Mouse (Mus musculus) yolk sac, embryonic 10.5 days (tissue): ENCODE measurements at regions not wholly inside any gene's neighbourhood (a gene's known extent, or its start where the extent isn't known, plus 50 kb on each side); places are given as distances from the start of the nearest gene placed in this dataset.
"Not testable (repeated sequence)": the region's sequence is repeated elsewhere in the genome, so short reads cannot be mapped to it uniquely, and the experiment has no call there.

ENCODE experiments used
- DNase-seq: peaks from one replicate; pipeline ENCODE4 v3.0.0-alpha.2; 2017; ENCODE audit warnings: low spot score

DNA sequence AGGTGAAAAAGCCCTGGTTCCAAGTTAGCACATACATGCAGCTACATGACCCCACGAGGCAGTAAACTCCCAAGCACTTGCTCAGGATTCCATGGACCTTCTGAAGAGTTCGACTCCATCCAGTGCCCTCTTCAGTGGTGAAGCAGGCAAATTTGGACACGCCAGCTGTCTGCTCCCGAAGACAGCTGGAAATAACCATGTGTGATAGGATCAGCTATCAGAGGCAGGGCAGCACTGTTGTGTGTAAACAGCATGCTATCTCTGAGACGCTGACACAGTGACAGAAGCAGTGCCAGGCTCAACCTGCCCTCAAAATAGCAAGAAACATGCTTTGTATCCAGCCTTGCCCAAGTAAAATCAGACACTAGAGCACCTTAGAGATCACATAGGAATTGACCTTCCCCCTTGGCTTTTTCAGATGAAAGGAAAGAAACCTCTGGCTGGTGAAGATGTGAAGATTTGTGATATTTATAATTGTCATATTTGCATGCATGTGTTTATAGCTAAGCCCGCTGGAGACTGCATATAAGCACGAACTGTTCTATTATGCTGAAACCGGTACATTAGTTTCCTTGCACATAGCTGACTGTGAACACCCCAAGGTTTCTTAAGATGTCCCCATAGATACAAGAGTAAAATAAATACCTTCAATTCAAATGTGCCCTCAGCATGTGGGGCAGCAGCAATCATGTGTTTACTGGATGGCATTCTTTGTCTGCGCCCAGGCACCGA is 146.4 kb upstream of the Nrip1 start:
- no peak for DNase-seq

DNA sequence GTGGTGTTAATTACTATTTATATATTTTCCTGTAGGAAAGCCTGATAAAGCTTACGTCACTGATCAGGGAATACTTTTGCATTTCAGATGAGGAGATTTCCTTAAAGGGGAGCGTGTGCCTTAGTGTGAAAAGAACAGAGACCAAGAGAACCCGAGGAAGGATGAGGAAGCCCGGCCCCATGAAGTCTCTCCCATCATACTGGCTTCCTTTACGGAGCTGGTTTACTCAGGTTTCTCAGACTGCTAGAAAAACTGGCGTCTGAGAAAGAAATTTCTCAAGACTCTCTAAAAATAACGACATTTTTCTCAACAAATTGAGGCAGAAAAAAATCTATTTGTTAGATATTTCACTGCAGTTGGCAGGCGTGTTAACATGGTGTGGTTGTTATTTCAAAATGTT is 137.2 kb upstream of the Nrip1 start:
- DNase-seq, result no peak

DNA sequence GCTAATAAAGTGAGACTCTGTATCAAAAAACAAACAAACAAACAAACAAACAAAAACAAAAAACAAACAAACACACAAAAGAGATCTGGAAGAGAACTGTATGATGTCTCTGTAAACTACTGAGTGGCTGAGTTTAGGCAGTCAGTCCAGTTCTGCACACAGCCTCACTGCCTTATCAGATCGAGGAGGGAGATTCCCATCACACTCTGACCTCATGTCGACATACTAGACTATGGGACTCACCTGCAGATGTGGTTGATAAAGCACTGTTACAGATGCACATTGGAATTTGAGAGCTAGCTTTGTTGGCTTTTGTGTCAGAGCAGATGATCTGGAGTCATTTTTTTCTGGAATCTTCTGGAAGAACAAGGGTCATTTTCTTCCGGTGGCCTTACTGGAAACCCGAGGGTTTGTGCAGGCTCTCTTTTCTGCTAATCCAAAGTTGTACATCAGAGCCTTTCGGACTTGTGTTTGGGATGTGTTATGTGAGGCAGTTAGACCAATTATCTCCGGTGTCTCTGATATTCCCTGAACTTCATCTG is 135.6 kb upstream of the Nrip1 start:
- peak; percentile 21 for DNase-seq

DNA sequence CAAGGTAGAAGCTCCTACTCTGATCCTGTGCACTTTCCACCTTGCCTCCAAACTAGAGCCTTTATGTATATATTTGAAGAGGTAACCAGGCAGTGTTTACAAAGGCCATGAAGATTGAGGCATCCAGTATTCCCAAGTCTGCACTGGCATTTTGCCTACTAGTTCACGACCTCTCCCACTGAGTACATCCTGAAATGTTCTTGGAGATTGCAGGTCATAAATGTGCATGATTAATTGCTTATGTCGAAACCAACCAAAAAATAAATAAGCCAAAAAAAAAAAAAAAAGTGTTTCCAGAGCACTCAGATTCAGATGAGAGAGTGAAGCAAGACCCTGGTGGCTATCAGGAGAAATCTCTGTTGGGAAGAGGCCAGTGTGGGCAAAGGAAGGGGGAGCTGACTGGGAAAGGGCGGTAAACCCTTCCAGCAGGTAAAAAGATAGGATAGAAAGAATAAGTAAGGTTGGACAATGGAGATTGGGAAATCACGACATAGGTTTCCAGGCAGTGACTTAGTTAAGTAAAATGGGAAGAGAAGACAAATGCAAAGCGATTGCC is 133.6 kb upstream of the Nrip1 start:
- DNase-seq, result no peak

DNA sequence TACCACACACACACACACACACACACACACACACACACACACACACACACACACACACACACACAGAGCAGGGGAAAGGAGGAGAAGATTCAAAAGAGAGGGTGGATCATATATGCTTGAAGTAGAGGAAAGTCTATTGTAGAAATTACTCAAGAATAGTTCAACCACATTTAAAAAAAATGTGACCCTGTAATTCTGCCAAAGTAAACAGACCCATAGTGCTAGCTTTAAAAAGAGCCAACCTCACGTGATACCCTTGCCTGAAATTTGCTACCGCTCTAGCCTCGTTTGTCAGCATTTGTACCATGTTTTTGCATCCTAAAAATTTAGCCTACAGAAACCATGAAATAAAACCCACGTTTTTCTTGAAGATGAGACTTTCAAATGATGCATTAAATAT is 132.6 kb upstream of the Nrip1 start:
- no peak for DNase-seq

DNA sequence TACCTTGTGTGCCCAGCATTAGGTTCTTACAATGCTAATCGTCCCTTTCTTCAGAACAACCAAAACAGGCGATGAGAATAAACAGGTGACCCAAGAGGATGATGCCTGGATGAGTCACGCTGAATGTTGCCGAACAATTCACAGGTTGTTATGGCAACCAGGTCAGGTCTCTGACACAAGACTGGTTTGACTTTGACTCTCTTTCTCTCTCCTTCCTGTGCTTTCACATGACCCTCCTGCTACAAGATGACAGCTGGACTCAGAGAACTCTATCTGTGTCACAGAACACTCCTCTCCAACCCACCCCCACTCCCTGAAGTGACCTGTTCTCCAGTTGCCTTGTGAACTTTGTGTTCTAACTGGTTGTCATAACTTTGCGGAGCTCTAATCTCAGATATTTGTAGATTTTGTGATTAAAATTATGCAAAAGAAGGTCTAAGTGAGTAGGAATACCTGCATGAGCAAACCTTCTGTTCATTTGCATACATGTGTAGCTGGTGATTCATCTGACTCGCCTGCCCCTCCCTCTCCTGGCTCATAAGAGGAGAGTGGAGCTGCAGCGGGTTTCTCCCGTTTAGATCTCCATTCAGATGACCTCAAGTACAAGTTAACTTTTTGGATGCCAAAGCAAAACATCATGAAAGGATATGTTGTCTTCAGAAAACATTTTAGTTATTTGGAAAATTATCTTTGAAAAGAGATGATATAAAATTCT is 126.2 kb upstream of the Nrip1 start:
- peak; percentile 65 for DNase-seq

DNA sequence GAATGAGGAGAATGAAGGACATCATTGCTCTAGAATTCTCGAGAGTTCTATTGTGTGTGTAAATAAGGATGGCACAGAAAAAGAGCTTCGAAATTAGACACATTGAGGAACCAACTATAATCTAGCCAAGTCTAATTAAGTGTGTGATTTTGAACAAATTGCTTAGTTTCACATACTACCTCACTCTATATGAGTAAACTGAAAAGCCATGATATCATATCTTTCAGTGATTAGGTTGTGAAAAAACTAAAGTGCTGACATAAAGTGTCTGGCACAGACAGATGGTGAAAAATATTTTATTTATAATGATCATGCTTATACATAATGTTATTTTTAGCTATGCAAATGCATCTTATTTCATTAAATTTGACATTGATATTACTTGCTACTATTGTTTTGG is 124.6 kb upstream of the Nrip1 start:
- DNase-seq, result no peak

DNA sequence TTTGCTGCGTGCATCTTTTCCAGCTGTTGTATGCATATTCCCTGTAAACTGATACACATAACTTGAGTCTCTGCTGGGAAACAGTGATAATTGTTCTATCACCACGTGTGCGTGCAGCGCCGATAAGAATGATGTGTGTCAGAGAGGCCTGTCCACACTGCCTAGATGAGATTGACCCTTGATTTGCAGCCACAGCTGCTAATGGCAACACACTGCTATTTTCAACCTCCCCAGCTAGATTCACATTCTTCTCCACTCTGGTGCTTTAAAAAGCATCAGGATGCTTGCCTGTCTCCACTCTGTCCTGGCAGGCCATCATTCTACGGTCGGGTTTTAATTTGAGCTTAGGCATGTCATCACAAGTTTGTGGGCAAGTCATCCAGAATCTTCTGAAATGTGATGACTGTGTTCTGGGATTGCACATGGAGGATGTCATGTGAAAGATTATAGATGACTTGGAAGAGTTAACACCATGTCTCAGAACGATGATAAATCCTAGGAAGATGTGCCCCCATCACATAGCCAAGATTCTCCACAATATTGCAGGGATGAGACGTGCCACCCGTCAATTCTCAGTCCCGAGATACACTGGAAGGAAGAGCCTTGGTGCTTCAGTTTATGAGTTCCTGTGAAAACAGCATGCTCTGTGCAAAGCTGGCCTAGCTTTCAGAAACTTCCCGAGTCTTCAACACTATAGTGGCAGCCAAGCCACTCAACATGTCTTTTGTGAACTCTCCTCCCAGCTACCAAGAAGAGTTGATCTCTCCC is 123.6 kb upstream of the Nrip1 start:
- DNase-seq, result no peak

DNA sequence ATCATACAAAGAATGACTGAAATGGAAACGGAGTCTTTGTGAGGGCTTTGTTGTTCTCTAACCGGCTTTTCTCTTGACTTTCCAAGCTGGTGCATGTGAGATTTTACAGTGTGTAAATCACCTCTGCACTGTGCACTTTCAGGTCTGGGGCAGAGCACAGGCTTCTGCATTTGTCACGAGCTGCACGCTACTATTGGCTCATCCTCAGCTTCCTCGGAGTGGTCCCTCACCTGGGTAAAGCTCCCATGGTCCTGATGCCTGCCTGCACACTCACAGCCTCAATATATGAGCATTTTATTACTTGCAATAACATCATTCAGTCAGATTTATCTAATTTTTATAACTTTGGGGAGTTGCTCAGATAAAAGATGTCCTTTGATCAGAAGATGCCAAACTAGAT is 109.8 kb upstream of the Nrip1 start:
- DNase-seq, result no peak

DNA sequence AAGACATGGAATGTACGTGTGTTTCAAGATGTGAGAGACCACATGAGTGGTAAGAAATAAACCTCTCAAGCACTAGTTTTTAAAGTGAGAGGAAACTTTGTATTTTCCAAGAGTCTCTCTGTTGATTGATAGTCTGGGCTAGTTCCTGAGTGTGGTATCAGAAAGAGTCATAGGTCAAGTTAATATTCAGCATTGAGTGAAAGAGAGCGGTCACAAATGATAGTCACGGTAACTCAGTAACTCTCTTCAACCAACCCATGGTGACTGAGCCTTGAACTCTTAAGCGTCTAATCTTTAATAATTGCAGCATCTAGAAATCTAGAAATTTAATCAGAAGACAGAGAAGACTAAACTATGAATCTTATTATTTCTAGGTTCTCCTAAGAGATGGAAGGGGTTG is 108.3 kb upstream of the Nrip1 start:
- no peak for DNase-seq

DNA sequence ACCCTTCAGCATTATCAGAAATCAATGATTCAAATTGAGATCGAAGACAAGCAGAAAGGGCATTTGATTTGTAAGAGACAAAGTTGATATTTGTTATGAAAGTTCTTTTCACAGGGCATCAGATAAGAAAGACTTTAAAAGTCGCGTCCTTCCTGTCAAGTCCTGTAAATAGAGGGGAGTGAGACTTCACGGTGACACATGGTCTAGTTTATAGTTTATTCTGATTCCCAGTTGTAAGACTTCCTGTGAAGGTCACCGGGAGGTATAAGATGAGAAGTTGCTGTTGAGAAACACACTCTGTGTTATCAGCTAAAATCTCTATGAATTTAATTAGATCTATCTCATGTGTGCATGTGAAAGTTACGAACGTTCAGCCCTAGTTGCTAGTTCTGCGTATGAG is 103.8 kb upstream of the Nrip1 start:
- no peak for DNase-seq

DNA sequence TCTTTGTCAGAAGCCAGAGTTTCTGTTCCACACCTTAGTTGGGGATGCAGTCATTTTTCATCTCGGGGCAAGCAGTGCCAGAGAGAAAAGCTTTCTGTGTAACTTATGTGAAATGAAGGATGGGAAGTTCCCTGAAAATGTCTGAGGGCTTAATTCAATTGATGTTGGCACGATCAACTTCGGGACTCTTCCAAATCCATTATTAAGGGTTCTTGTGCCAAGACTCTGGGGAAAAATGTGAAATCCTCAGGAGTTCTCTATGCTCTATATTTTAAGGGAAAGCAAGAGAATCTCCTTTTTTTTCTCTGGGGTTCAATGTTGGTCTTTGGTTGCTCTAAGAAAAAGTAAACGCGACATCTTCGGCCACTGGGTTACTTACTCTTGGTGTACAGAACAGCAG is 100.9 kb upstream of the Nrip1 start:
- no peak for DNase-seq

DNA sequence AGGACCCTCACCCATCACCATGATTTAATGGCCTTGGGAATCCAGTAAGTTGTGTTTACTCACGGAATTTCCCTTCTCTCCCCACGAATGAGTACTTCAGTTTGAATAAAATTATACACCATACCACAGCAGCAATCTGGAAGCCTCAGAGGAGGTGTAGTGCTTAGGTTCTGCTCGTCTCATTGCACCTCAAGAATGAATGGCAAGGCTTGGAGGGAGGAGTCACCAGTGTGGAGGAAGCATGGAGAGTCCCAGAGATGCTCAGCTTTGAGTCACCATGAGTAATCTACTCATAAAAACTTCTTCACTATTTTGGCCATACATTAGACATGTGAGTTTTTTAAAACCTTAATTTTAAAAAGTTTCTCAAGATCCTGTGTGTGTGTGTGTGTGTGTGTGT is 98.8 kb upstream of the Nrip1 start:
- no peak for DNase-seq

DNA sequence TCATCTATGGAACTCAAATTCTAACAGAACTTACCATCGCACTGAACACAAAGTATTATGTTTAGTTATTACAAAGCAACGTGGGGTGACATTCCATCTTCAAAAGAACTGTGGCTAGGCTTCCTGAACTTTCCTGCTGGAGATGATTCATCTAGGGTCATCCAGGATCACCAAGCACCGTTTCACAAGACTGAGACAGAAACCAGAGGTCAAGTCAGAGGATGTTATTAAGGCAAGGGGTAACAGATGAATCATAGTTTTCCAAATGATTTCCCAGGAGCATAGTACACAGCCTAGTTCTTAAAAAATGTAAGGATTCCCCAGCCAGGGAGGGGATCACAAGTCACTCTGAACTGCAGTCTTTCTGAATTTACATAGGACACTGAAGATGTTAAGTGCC is 97.5 kb upstream of the Nrip1 start:
- DNase-seq, result no peak

DNA sequence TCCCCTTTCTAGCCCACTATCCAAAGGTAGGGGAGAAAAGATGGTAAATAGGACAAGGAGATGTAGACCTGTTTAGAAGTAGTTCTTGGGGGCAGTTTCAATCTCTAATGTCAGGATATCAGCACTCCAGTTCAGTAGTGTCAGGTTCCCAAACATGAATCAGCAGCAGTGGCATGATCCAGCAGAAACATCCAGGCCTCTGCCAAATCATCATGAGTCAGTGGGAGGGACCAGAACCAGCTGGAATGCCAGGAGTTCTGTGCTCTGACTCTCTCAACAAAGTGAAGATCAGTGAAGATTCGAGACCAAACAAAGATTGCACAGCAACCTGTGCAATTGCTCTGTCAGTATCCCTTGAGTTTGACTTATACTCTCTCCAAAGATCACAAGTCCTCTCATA is 85.9 kb upstream of the Nrip1 start:
- no peak for DNase-seq

DNA sequence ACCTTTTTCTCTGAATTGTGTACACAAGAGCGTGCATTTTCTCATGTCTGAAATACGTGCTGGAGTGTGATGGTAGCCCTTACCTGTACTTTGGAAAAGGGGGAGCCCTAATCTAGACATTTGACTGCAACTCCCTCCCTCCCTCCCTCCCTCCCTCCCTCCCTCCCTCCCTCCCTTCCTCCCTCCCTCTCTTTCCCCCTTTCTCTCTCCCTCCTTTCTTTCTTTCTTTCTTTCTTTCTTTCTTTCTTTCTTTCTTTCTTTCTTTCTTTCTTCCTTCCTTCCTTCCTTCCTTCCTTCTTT is 82.6 kb upstream of the Nrip1 start:
- not testable (repeated sequence) for DNase-seq

DNA sequence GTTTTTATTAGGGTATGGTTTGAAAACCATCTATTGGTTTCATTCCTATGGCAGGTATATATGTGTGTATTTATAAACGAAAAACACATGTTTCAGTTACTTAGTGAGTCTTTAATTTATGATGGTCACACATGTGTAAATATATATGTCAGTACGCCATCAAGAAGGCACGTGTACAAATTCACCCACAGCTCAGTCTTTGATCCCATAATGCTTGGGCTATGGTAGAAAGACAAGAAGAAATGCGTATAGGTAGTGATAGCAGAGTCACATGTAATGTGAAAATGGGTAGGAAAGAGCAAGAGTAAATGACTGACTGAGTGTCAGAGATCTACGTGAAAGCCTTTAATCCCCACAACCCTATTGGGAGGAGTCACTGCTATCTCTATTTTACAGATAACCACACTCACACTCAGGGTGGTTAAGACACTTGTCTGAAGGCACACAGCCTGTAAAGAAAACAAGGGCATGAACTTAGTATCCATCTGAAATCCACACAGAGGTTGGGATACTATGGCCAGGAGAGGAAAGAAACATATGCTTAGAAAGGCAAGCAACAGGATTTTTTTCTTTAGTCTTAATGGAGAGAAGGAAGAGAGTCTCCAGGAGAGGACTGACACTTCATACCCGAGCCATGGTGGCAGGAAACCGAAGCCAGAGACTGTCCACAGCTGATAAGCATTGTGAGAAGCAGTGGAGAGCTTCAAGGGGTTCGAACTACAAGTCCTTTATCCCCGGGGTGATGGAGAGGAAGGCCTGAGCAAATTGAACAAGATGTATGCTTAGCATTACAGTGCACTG is 82.1 kb upstream of the Nrip1 start:
- DNase-seq, result no peak

DNA sequence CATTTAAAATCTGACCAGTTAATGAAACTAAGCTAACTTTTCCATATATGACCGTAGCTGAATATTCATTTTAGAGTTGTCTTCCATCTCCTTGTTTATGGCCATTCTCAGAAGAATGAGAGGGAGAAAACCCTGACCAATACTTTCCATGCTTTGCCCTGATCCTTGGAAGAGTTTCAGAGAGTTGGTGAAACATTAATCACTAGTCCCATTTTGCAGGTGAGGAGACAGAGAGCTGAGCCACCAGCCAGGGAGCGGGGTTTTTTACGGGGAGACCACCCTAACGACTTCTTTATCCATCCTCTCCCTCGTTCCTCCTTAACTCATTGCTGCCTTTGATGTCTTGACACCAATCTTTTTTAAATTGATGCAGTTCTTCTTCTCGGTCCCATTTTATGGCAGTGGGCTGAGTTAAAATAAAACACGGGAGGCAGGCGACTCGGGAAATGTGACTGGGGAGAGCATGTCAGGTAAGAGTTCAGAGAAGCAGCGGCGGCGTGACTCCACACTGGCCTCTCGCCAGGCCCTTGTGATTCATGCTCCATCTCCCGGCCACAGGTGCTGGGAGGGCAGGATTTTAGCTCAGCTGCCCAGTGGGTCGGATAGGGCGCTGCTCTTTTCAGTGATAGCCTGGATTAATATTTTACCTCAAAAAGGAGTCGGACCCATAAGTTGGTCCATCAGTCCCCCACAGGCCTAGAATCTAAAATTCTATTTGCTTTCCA is 81.3 kb upstream of the Nrip1 start:
- peak; percentile 48 for DNase-seq

DNA sequence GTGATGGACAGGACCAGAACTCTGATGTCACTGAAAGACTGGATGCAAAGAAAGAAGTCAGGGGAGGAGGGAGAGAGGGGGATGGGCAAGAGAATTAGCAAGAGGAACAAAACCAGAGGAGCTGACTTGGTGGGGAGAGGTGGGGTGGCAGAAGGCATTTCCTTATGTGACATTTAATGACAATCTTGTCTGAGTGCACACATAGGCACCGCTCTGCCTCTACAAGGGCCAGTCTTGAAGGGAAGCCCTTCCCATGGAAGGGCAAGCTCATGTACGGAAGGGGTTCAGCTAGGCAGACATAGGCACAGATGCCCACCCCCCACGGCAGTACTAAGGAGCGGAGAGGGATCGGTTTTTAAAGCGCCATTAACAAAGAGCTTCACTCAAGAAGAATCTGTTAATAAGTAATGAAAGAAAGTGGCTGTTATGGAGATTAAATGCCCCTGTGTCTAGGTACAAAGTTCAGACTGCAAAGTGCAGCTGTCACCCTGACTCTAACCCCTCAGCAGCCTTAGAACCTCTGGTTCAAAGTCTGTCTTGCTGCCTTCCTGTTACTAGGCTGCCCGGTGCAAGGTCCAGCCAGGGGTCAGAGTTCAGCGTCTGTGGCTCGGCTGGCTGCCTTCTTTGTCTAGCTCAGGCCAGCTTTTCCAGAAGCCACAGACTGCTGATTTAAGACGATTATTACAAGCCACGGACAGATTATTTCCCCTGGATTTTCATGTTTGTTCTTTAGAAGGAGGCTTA is 80.0 kb upstream of the Nrip1 start:
- peak; percentile 90 for DNase-seq

DNA sequence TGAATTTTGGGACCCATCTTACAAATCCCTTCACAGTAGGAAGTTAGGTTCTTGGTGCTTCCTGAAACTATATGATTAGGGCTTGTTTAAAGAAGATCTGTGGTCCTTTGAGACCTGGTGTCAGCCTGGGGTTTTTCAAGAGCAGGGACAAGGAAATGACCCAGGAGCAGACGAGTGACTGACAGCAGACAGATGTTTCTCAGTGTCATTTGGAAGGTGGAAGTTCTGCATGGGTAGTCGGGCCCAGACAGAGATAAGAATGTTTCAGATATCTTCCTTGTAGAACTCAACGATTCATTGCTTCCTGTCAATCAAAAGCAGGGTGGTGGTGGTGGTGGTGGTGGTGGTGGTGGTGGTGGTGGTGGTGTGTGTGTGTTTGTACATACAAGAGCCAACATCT is 75.1 kb upstream of the Nrip1 start:
- no peak for DNase-seq

DNA sequence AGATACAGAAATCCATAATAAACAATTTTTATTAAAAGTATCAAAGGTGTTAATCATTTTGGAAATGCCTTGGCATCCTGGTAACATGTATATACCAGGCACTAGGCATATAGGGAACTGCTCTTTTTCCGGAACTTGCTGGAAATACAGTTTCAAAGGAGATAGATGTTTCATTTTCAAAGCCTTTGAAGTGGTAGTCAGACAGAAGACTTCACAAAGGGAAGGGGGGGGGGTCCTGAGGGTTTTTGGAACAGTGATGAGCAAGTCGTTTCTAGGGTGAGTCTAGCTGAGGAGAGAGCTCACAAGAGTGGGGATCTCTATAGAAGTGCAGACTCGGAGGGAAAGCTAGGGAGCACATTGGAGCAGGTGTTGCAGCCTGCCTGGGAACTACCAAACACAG is 73.4 kb upstream of the Nrip1 start:
- no peak for DNase-seq
